Mouse (Mus musculus): Measurements from ENCODE around the gene Ggt5. TPM values are rescaled to one million over a fixed set of nuclear protein-coding genes. Genes with fewer than 3 reads are reported as not detected.

Ggt5 gene
- polyA plus RNA-seq, 1 experiment from 2014 or later = 3.5 TPM

- WGBS (ENCODE audit: missing documents) = 46% methylated on average over 8 of the region's 11 CpGs
- Histone ChIP-seq H3K27ac (no peak within 1 kb of the TSS), H3K36me3 (ENCODE audit: inconsistent target) (peaks cover 30% of the 10 kb centered on the region; the same call in 1 of the 2 replicates), H3K79me2 (ENCODE audit: inconsistent target) (no peaks in the 10 kb centered on the region), H3K4me3 (ENCODE audit: inconsistent target) (no peak within 1 kb of the TSS)
These were observed 54.7 kb downstream of the Ggt5 start, which contains the start of gene Susd2 for GRCm38 (mm10) chr10:75643741-75644343. Gene Susd2, minus strand, starts transcription at chr10:75644008.

- H3K79me2 ChIP-seq (ENCODE audit: inconsistent target) = no peaks in the 10 kb centered on the region
- no peak overlapping the region for H3K27ac ChIP-seq
- H3K4me3 ChIP-seq (ENCODE audit: inconsistent target) = no peak overlapping the region
- H3K36me3 ChIP-seq (ENCODE audit: inconsistent target) = peaks cover 47% of the 10 kb centered on the region; the same call in 1 of the 2 replicates
- WGBS (ENCODE audit: missing documents) = 91% methylated on average over 8 of the region's 8 CpGs
These were observed 56.5 kb downstream of the Ggt5 start for GRCm38 (mm10) chr10:75645616-75646015.

GRCm38 (mm10) chr10:75646406-75646805, 57.3 kb downstream of the Ggt5 start:
- H3K4me3 ChIP-seq (ENCODE audit: inconsistent target) = no peak overlapping the region
- no peaks in the 10 kb centered on the region for H3K79me2 ChIP-seq (ENCODE audit: inconsistent target)
- WGBS (ENCODE audit: missing documents) = 93% methylated on average over 6 of the region's 6 CpGs
- peaks cover 55% of the 10 kb centered on the region; the same call in 1 of the 2 replicates for H3K36me3 ChIP-seq (ENCODE audit: inconsistent target)
- no peak overlapping the region for H3K27ac ChIP-seq

- Histone ChIP-seq H3K27ac (no peak overlapping the region), H3K79me2 (ENCODE audit: inconsistent target) (no peaks in the 10 kb centered on the region), H3K4me3 (ENCODE audit: inconsistent target) (no peak overlapping the region), H3K36me3 (ENCODE audit: inconsistent target) (peaks cover 64% of the 10 kb centered on the region)
- 93% methylated on average over 3 of the region's 3 CpGs for WGBS (ENCODE audit: missing documents)
These were observed 58.2 kb downstream of the Ggt5 start for GRCm38 (mm10) chr10:75647362-75647761.

- Histone ChIP-seq H3K36me3 (ENCODE audit: inconsistent target) (peaks cover 72% of the 10 kb centered on the region), H3K4me3 (ENCODE audit: inconsistent target) (no peak overlapping the region), H3K27ac (no peak overlapping the region), H3K79me2 (ENCODE audit: inconsistent target) (no peaks in the 10 kb centered on the region)
- 91% methylated on average over 6 of the region's 6 CpGs for WGBS (ENCODE audit: missing documents)
These were observed 59.0 kb downstream of the Ggt5 start for GRCm38 (mm10) chr10:75648091-75648490.

GRCm38 (mm10) chr10:75649001-75649400, 59.9 kb downstream of the Ggt5 start:
- Histone ChIP-seq H3K4me3 (ENCODE audit: inconsistent target) (no peak overlapping the region), H3K27ac (no peak overlapping the region), H3K36me3 (ENCODE audit: inconsistent target) (peaks cover 81% of the 10 kb centered on the region), H3K79me2 (ENCODE audit: inconsistent target) (no peaks in the 10 kb centered on the region)
- 92% methylated on average over 7 of the region's 7 CpGs for WGBS (ENCODE audit: missing documents)

GRCm38 (mm10) chr10:75649406-75649995, 60.4 kb downstream of the Ggt5 start:
- no peaks in the 10 kb centered on the region for H3K79me2 ChIP-seq (ENCODE audit: inconsistent target)
- H3K27ac ChIP-seq = no peak overlapping the region
- WGBS (ENCODE audit: missing documents) = 100% methylated on average over 2 of the region's 4 CpGs
- H3K4me3 ChIP-seq (ENCODE audit: inconsistent target) = no peak overlapping the region
- H3K36me3 ChIP-seq (ENCODE audit: inconsistent target) = peaks cover 85% of the 10 kb centered on the region

GRCm38 (mm10) chr10:75650306-75650902, 61.3 kb downstream of the Ggt5 start:
- H3K79me2 ChIP-seq (ENCODE audit: inconsistent target) = no peaks in the 10 kb centered on the region
- WGBS (ENCODE audit: missing documents) = 94% methylated on average over 6 of the region's 6 CpGs
- peaks cover 94% of the 10 kb centered on the region for H3K36me3 ChIP-seq (ENCODE audit: inconsistent target)
- H3K4me3 ChIP-seq (ENCODE audit: inconsistent target) = no peak overlapping the region
- H3K27ac ChIP-seq = no peak overlapping the region

GRCm38 (mm10) chr10:75651381-75652068, 62.4 kb downstream of the Ggt5 start:
- Histone ChIP-seq H3K27ac (no peak overlapping the region), H3K4me3 (ENCODE audit: inconsistent target) (no peak overlapping the region), H3K36me3 (ENCODE audit: inconsistent target) (peaks cover 98% of the 10 kb centered on the region), H3K79me2 (ENCODE audit: inconsistent target) (no peaks in the 10 kb centered on the region)
- WGBS (ENCODE audit: missing documents) = 94% methylated on average over 16 of the region's 16 CpGs

GRCm38 (mm10) chr10:75654053-75654452, 64.9 kb downstream of the Ggt5 start:
- Histone ChIP-seq H3K27ac (no peak overlapping the region), H3K79me2 (ENCODE audit: inconsistent target) (no peaks in the 10 kb centered on the region), H3K4me3 (ENCODE audit: inconsistent target) (no peak overlapping the region), H3K36me3 (ENCODE audit: inconsistent target) (peaks cover 97% of the 10 kb centered on the region)
- 87% methylated on average over 4 of the region's 4 CpGs for WGBS (ENCODE audit: missing documents)

- peaks cover 5% of the 10 kb centered on the region; the same call in 1 of the 2 replicates for H3K79me2 ChIP-seq (ENCODE audit: inconsistent target)
- H3K27ac ChIP-seq = no peak overlapping the region
- H3K36me3 ChIP-seq (ENCODE audit: inconsistent target) = peaks cover 92% of the 10 kb centered on the region
- 88% methylated on average over 5 of the region's 5 CpGs for WGBS (ENCODE audit: missing documents)
- no peak overlapping the region for H3K4me3 ChIP-seq (ENCODE audit: inconsistent target)
These were observed 68.0 kb downstream of the Ggt5 start for GRCm38 (mm10) chr10:75657165-75657564.

- Histone ChIP-seq H3K36me3 (ENCODE audit: inconsistent target) (peaks cover 92% of the 10 kb centered on the region), H3K27ac (no peak overlapping the region)
- 96% methylated on average over 7 of the region's 7 CpGs for WGBS (ENCODE audit: missing documents)
These were observed 68.6 kb downstream of the Ggt5 start for GRCm38 (mm10) chr10:75657772-75658171.

GRCm38 (mm10) chr10:75661381-75661780, 72.2 kb downstream of the Ggt5 start:
- 93% methylated on average over 6 of the region's 6 CpGs for WGBS (ENCODE audit: missing documents)

More at GRCm38 (mm10) chr10:75657772-75658171, 68.6 kb downstream of the Ggt5 start:
- no peak overlapping the region for H3K4me3 ChIP-seq (ENCODE audit: inconsistent target)
- peaks cover 11% of the 10 kb centered on the region; the same call in 1 of the 2 replicates for H3K79me2 ChIP-seq (ENCODE audit: inconsistent target)

GRCm38 (mm10) chr10:75661876-75662275, 72.7 kb downstream of the Ggt5 start:
- peaks cover 52% of the 10 kb centered on the region; the same call in 1 of the 2 replicates for H3K79me2 ChIP-seq (ENCODE audit: inconsistent target)
- H3K4me3 ChIP-seq (ENCODE audit: inconsistent target) = no peak overlapping the region
- H3K36me3 ChIP-seq (ENCODE audit: inconsistent target) = peaks cover 64% of the 10 kb centered on the region
- WGBS (ENCODE audit: missing documents) = 93% methylated on average over 3 of the region's 3 CpGs
- no peak overlapping the region for H3K27ac ChIP-seq

More at GRCm38 (mm10) chr10:75661381-75661780, 72.2 kb downstream of the Ggt5 start:
- Histone ChIP-seq H3K27ac (no peak overlapping the region), H3K36me3 (ENCODE audit: inconsistent target) (peaks cover 69% of the 10 kb centered on the region), H3K79me2 (ENCODE audit: inconsistent target) (peaks cover 47% of the 10 kb centered on the region; the same call in 1 of the 2 replicates), H3K4me3 (ENCODE audit: inconsistent target) (no peak overlapping the region)
